Mouse (Mus musculus) gastrocnemius, postnatal 25 days (tissue): ENCODE results near the gene Lasp1. TPM values are rescaled to one million over a fixed set of nuclear protein-coding genes. Genes with fewer than 3 reads are reported as not detected.

Experiments
- DNase-seq: peaks from one replicate; pipeline ENCODE4 v3.0.0; 2022
- total RNA-seq, 2 experiments: library from RNA; stranded (reverse); gene quantifications; 1 replicate in 1 of 2; 2 replicates in 1 of 2; pipeline ENCODE4 v1.2.3; 2021

Lasp1 gene
- total RNA-seq, 2 experiments from 2014 or later: 18.3 to 21.9 TPM

- DNase-seq: peak; percentile 48
Measured at GRCm38 (mm10) chr11:97796910-97797309, 1.9 kb upstream of the Lasp1 start.

GRCm38 (mm10) chr11:97797369-97798082 is 1.3 kb upstream of the Lasp1 start:
- peak; percentile 49 for DNase-seq

GRCm38 (mm10) chr11:97798083-97798435 is 741 bp upstream of the Lasp1 start:
- no peak for DNase-seq

- DNase-seq: peak; percentile 89
Measured at GRCm38 (mm10) chr11:97799146-97799993, 570 bp downstream of the Lasp1 start.

- peak; percentile 78 for DNase-seq
Measured at GRCm38 (mm10) chr11:97799994-97800690, 1.3 kb downstream of the Lasp1 start.

GRCm38 (mm10) chr11:97800691-97801408 is 2.0 kb downstream of the Lasp1 start:
- DNase-seq: no peak

- no peak for DNase-seq
Measured at GRCm38 (mm10) chr11:97801409-97802193, 2.8 kb downstream of the Lasp1 start.

GRCm38 (mm10) chr11:97802194-97802470 is 3.3 kb downstream of the Lasp1 start:
- no peak for DNase-seq

GRCm38 (mm10) chr11:97802495-97802894 is 3.7 kb downstream of the Lasp1 start:
- no peak for DNase-seq

- no peak for DNase-seq
Measured at GRCm38 (mm10) chr11:97803847-97804246, 5.0 kb downstream of the Lasp1 start.

- DNase-seq: no peak
Measured at GRCm38 (mm10) chr11:97804841-97805661, 6.3 kb downstream of the Lasp1 start.

- DNase-seq: peak; percentile 46
Measured at GRCm38 (mm10) chr11:97805662-97806612, 7.1 kb downstream of the Lasp1 start.

- no peak for DNase-seq
Measured at GRCm38 (mm10) chr11:97806613-97806964, 7.8 kb downstream of the Lasp1 start.

- DNase-seq: no peak
Measured at GRCm38 (mm10) chr11:97807626-97808025, 8.8 kb downstream of the Lasp1 start.

- no peak for DNase-seq
Measured at GRCm38 (mm10) chr11:97808093-97808492, 9.3 kb downstream of the Lasp1 start.

- peak; percentile 57 for DNase-seq
Measured at GRCm38 (mm10) chr11:97808621-97809234, 9.9 kb downstream of the Lasp1 start.

GRCm38 (mm10) chr11:97809235-97810121 is 10.7 kb downstream of the Lasp1 start:
- no peak for DNase-seq

- DNase-seq: no peak
Measured at GRCm38 (mm10) chr11:97810356-97810755, 11.6 kb downstream of the Lasp1 start.
